Mouse (Mus musculus) cerebellum, adult 2 months (tissue): ENCODE data around the gene H2al1i.
"Not testable (repeated sequence)": the region's sequence is repeated elsewhere in the genome, so short reads cannot be mapped to it uniquely, and the experiment has no call there.

ENCODE experiments used
- CTCF ChIP-seq: fragments of 200-500 bp; IDR thresholded peaks from 2 replicates; pipeline ENCODE4 v1.5.1; 2011; ENCODE audit warnings: low read depth, mild to moderate bottlenecking, control low read depth, low read length, moderate library complexity, borderline replicate concordance; ENCODE audit not compliant: insufficient read depth
- POLR2A ChIP-seq: fragments of 200-500 bp; IDR thresholded peaks from 2 replicates; pipeline ENCODE4 v1.6.1; 2011; ENCODE audit warnings: low read length, control low read depth, borderline replicate concordance; ENCODE audit not compliant: insufficient read depth

- TF ChIP-seq POLR2A, CTCF: not testable (repeated sequence)
Observed at GRCm38 (mm10) chrX:11308524-11308923, 15.9 kb upstream of the H2al1i start, which contains the start of gene H2al1d.
